Mouse (Mus musculus) bone marrow, adult 2 months (tissue): ENCODE measurements at regions not wholly inside any gene's neighbourhood (a gene's known extent, or its start where the extent isn't known, plus 50 kb on each side); places are given as distances from the start of the nearest gene placed in this dataset.

Experiments
- CTCF ChIP-seq: fragments of 200-500 bp; IDR thresholded peaks from 2 replicates; pipeline ENCODE4 v1.5.1; 2011; ENCODE audit warnings: low read length, control low read depth; ENCODE audit not compliant: control insufficient read depth, insufficient read depth
- POLR2A ChIP-seq: fragments of 200-500 bp; IDR thresholded peaks from 2 replicates; pipeline ENCODE4 v1.6.1; 2011; ENCODE audit warnings: low read depth, mild to moderate bottlenecking, control low read depth, low read length, borderline replicate concordance; ENCODE audit not compliant: control insufficient read depth

GRCm38 (mm10) chr12:26191268-26191981, 223.6 kb downstream of the Rnf144a start:
- TF ChIP-seq CTCF (no peak), POLR2A (no peak)
